Mouse (Mus musculus) intestine, embryonic 15.5 days (tissue): ENCODE results near the gene Ezh2. TPM values are rescaled to one million over a fixed set of nuclear protein-coding genes. Genes with fewer than 3 reads are reported as not detected.
"Not testable (repeated sequence)": the region's sequence is repeated elsewhere in the genome, so short reads cannot be mapped to it uniquely, and the experiment has no call there.

Experiments
- ATAC-seq: fragments of 200-750 bp; cut with Nextera tagmentation; 2 replicates; pipeline ENCODE4 v1.8.0; 2017; ENCODE audit warnings: moderate TSS enrichment, moderate library complexity
- H3K27ac ChIP-seq: fragments of 300-500 bp; sonication (generic); 2 replicates; pipeline ENCODE4 v1.5.1; 2015; ENCODE audit warnings: mild to moderate bottlenecking, inconsistent platforms
- H3K27me3 ChIP-seq: fragments of 300-500 bp; sonication (generic); replicated peaks from 2 replicates; pipeline ENCODE4 v1.6.1; 2015; ENCODE audit warnings: inconsistent platforms
- H3K36me3 ChIP-seq: fragments of 300-500 bp; sonication (generic); 2 replicates; pipeline ENCODE4 v1.6.1; 2015; ENCODE audit warnings: inconsistent platforms
- H3K4me1 ChIP-seq: fragments of 300-500 bp; sonication (generic); replicated peaks from 2 replicates; pipeline ENCODE4 v1.6.1; 2015; ENCODE audit warnings: inconsistent platforms
- H3K4me2 ChIP-seq: fragments of 300-500 bp; sonication (generic); replicated peaks from 2 replicates; pipeline ENCODE4 v1.6.1; 2015; ENCODE audit warnings: mild to moderate bottlenecking, inconsistent platforms
- H3K4me3 ChIP-seq: fragments of 300-500 bp; sonication (generic); replicated peaks from 2 replicates; pipeline ENCODE4 v1.5.1; 2015; ENCODE audit warnings: inconsistent platforms
- H3K9ac ChIP-seq: fragments of 300-500 bp; sonication (generic); 2 replicates; pipeline ENCODE4 v1.6.1; 2015; ENCODE audit warnings: inconsistent platforms
- H3K9me3 ChIP-seq: fragments of 300-500 bp; sonication (generic); 2 replicates; pipeline ENCODE4 v1.6.1; 2016; ENCODE audit warnings: inconsistent platforms
- WGBS: fragments of 180-500 bp; shearing (Covaris S2); methylation state at CpG from one replicate; pipeline ENCODE4 v1.1.7; 2015; 5-methylcytosine and 5-hydroxymethylcytosine counted together
- polyA plus RNA-seq: library from polyadenylated mRNA; unstranded; fragments of >200 nt; fragmentation: Nextera tagmentation; extraction: Ambion mirVana; gene quantifications from 2 replicates; pipeline ENCODE4 v1.2.1, GENCODE M21; 2015

The Ezh2 gene
- polyA plus RNA-seq, 1 experiment from 2014 or later, result 77.2 TPM

- H3K4me3 ChIP-seq, result peak overlapping the region; percentile 94
- no peaks in the 10 kb centered on the region for H3K27me3 ChIP-seq
- 0 out of 2 replicates have a peak, but pooled peaks cover 2% of the 10 kb centered on the region for H3K4me1 ChIP-seq
- peak; percentile 67 for ATAC-seq
- peak overlapping the region; percentile 62 for H3K4me2 ChIP-seq
- peak overlapping the region; percentile 94 for H3K9ac ChIP-seq
- peak overlapping the region; percentile 99 for H3K27ac ChIP-seq
- under 1% methylated on average over 68 of the region's 74 CpGs for WGBS
- H3K9me3 ChIP-seq, result no peaks in the 10 kb centered on the region
- no peaks in the 10 kb centered on the region for H3K36me3 ChIP-seq
These were observed 853 bp downstream of the Ezh2 start for GRCm38 (mm10) chr6:47594141-47594835.

GRCm38 (mm10) chr6:47593590-47593989, 1.6 kb downstream of the Ezh2 start:
- no peaks in the 10 kb centered on the region for H3K9me3 ChIP-seq
- no peak overlapping the region for H3K27ac ChIP-seq
- 11% methylated on average over 9 of the region's 9 CpGs for WGBS

GRCm38 (mm10) chr6:47587332-47587731, 7.8 kb downstream of the Ezh2 start:
- H3K4me1 ChIP-seq, result not testable (repeated sequence)

More at GRCm38 (mm10) chr6:47593590-47593989, 1.6 kb downstream of the Ezh2 start:
- H3K36me3 ChIP-seq, result no peaks in the 10 kb centered on the region
- peak overlapping the region; percentile 94 for H3K9ac ChIP-seq
- peak overlapping the region; percentile 94 for H3K4me3 ChIP-seq
- H3K27me3 ChIP-seq, result no peaks in the 10 kb centered on the region
- H3K4me2 ChIP-seq, result peak overlapping the region; percentile 62
- ATAC-seq, result no peak
- 0 out of 2 replicates have a peak, but pooled peaks cover 2% of the 10 kb centered on the region for H3K4me1 ChIP-seq

GRCm38 (mm10) chr6:47572887-47573286, 22.3 kb downstream of the Ezh2 start:
- H3K4me2 ChIP-seq, result no peak overlapping the region
- H3K9me3 ChIP-seq, result no peaks in the 10 kb centered on the region
- H3K9ac ChIP-seq, result no peak overlapping the region
- peaks cover 15% of the 10 kb centered on the region for H3K36me3 ChIP-seq
- WGBS, result 94% methylated on average over 2 of the region's 2 CpGs
- H3K4me1 ChIP-seq, result no peaks in the 10 kb centered on the region
- H3K4me3 ChIP-seq, result no peak overlapping the region
- H3K27me3 ChIP-seq, result no peaks in the 10 kb centered on the region
- no peak for ATAC-seq
- no peak overlapping the region for H3K27ac ChIP-seq

More at GRCm38 (mm10) chr6:47587332-47587731, 7.8 kb downstream of the Ezh2 start:
- WGBS, result 91% methylated on average over 2 of the region's 2 CpGs
- H3K4me2 ChIP-seq, ATAC-seq, H3K27me3 ChIP-seq, H3K9ac ChIP-seq, H3K36me3 ChIP-seq, H3K9me3 ChIP-seq, H3K27ac ChIP-seq, H3K4me3 ChIP-seq: not testable (repeated sequence)

GRCm38 (mm10) chr6:47565326-47566035, 29.7 kb downstream of the Ezh2 start:
- WGBS, result 56% methylated on average over 1 of the region's 1 CpGs
- no peaks in the 10 kb centered on the region for H3K9me3 ChIP-seq

GRCm38 (mm10) chr6:47561426-47561825, 33.7 kb downstream of the Ezh2 start:
- WGBS, result 82% methylated on average over 5 of the region's 5 CpGs
- H3K36me3 ChIP-seq, result no peaks in the 10 kb centered on the region; the same call in 1 of the 2 replicates
- H3K27ac ChIP-seq, result no peak overlapping the region

More at GRCm38 (mm10) chr6:47565326-47566035, 29.7 kb downstream of the Ezh2 start:
- Histone ChIP-seq H3K27ac (no peak overlapping the region), H3K4me3 (no peak overlapping the region), H3K27me3 (no peaks in the 10 kb centered on the region), H3K9ac (no peak overlapping the region), H3K4me1 (no peaks in the 10 kb centered on the region), H3K36me3 (peaks cover 13% of the 10 kb centered on the region), H3K4me2 (no peak overlapping the region)
- peak; percentile 54 for ATAC-seq

GRCm38 (mm10) chr6:47560846-47561245, 34.3 kb downstream of the Ezh2 start:
- Histone ChIP-seq H3K9me3 (no peaks in the 10 kb centered on the region), H3K4me2 (no peak overlapping the region), H3K36me3 (no peaks in the 10 kb centered on the region; the same call in none of the 2 replicates), H3K4me1 (no peaks in the 10 kb centered on the region), H3K27me3 (no peaks in the 10 kb centered on the region), H3K4me3 (no peak overlapping the region), H3K27ac (no peak overlapping the region), H3K9ac (no peak overlapping the region)
- 68% methylated on average over 2 of the region's 2 CpGs for WGBS
- no peak for ATAC-seq

More at GRCm38 (mm10) chr6:47561426-47561825, 33.7 kb downstream of the Ezh2 start:
- ATAC-seq, result no peak
- no peak overlapping the region for H3K4me2 ChIP-seq
- no peaks in the 10 kb centered on the region for H3K4me1 ChIP-seq
- H3K4me3 ChIP-seq, result no peak overlapping the region
- H3K9ac ChIP-seq, result no peak overlapping the region
- H3K9me3 ChIP-seq, result no peaks in the 10 kb centered on the region
- no peaks in the 10 kb centered on the region for H3K27me3 ChIP-seq

GRCm38 (mm10) chr6:47560407-47560806, 34.7 kb downstream of the Ezh2 start:
- no peak overlapping the region for H3K4me2 ChIP-seq
- ATAC-seq, result no peak
- no peaks in the 10 kb centered on the region; the same call in none of the 2 replicates for H3K36me3 ChIP-seq
- H3K4me3 ChIP-seq, result no peak overlapping the region
- H3K9ac ChIP-seq, result no peak overlapping the region
- no peaks in the 10 kb centered on the region for H3K4me1 ChIP-seq
- no peaks in the 10 kb centered on the region for H3K27me3 ChIP-seq
- no peaks in the 10 kb centered on the region for H3K9me3 ChIP-seq
- no peak overlapping the region for H3K27ac ChIP-seq

- no peak overlapping the region for H3K9ac ChIP-seq
- no peaks in the 10 kb centered on the region for H3K27me3 ChIP-seq
- ATAC-seq, result no peak
- H3K4me3 ChIP-seq, result no peak overlapping the region
- no peaks in the 10 kb centered on the region for H3K9me3 ChIP-seq
- H3K36me3 ChIP-seq, result no peaks in the 10 kb centered on the region; the same call in none of the 2 replicates
- H3K4me2 ChIP-seq, result no peak overlapping the region
- no peak overlapping the region for H3K27ac ChIP-seq
- H3K4me1 ChIP-seq, result no peaks in the 10 kb centered on the region
- 86% methylated on average over 2 of the region's 2 CpGs for WGBS
These were observed 35.9 kb downstream of the Ezh2 start for GRCm38 (mm10) chr6:47559287-47559686.

GRCm38 (mm10) chr6:47552280-47552679, 42.9 kb downstream of the Ezh2 start:
- no peak overlapping the region for H3K4me2 ChIP-seq
- no peak overlapping the region for H3K4me3 ChIP-seq
- H3K36me3 ChIP-seq, result peaks cover 8% of the 10 kb centered on the region
- H3K27me3 ChIP-seq, result no peaks in the 10 kb centered on the region
- H3K9ac ChIP-seq, result no peak overlapping the region
- WGBS, result 83% methylated on average over 4 of the region's 4 CpGs
- no peaks in the 10 kb centered on the region for H3K9me3 ChIP-seq
- no peaks in the 10 kb centered on the region for H3K4me1 ChIP-seq
- ATAC-seq, result no peak
- H3K27ac ChIP-seq, result no peak overlapping the region

GRCm38 (mm10) chr6:47535333-47535732, 59.8 kb downstream of the Ezh2 start:
- peaks cover 11% of the 10 kb centered on the region for H3K36me3 ChIP-seq
- no peaks in the 10 kb centered on the region for H3K27me3 ChIP-seq
- H3K27ac ChIP-seq, result no peak overlapping the region
- no peak for ATAC-seq
- H3K4me3 ChIP-seq, result no peak overlapping the region
- no peaks in the 10 kb centered on the region for H3K9me3 ChIP-seq
- H3K4me1 ChIP-seq, result no peaks in the 10 kb centered on the region
- no peak overlapping the region for H3K4me2 ChIP-seq
- WGBS, result 90% methylated on average over 5 of the region's 5 CpGs
- no peak overlapping the region for H3K9ac ChIP-seq

GRCm38 (mm10) chr6:47532547-47532946, 62.6 kb downstream of the Ezh2 start:
- Histone ChIP-seq H3K4me2 (no peak overlapping the region), H3K27me3 (no peaks in the 10 kb centered on the region), H3K9ac (no peak overlapping the region), H3K27ac (no peak overlapping the region), H3K9me3 (no peaks in the 10 kb centered on the region), H3K4me3 (no peak overlapping the region), H3K4me1 (no peaks in the 10 kb centered on the region), H3K36me3 (peaks cover 12% of the 10 kb centered on the region; the same call in 1 of the 2 replicates)
- no peak for ATAC-seq
- WGBS, result 74% methylated on average over 1 of the region's 1 CpGs
